Mouse (Mus musculus) cerebellum, adult 18-20 months (tissue): ENCODE results near the gene Gdpd4.

Experiments used
- DNase-seq, 2 experiments: peaks; one replicate each; pipeline ENCODE4 v3.0.0; 2021

Gene Gdpd4

GRCm38 (mm10) chr7:97919742-97920141 lies at the start of gene Gdpd4:
Gdpd4 (plus strand) TSS chr7:97919955.
- DNase-seq, result no peak

GRCm38 (mm10) chr7:97872396-97872795 lies 47.4 kb upstream of the Gdpd4 start:
- peak in 1 of 2 experiments; percentile 34 for DNase-seq

GRCm38 (mm10) chr7:97873317-97873716 lies 46.4 kb upstream of the Gdpd4 start:
- peak; percentile 45 to 69 for DNase-seq

GRCm38 (mm10) chr7:97877846-97878538 lies 41.8 kb upstream of the Gdpd4 start:
- no peak for DNase-seq

GRCm38 (mm10) chr7:97911646-97912045 lies 8.1 kb upstream of the Gdpd4 start:
- no peak for DNase-seq

GRCm38 (mm10) chr7:97914833-97915516 lies 4.8 kb upstream of the Gdpd4 start:
- peak; percentile 26 to 42 for DNase-seq

- no peak for DNase-seq
Measured at GRCm38 (mm10) chr7:97925819-97926218, 6.1 kb downstream of the Gdpd4 start.

- DNase-seq, result no peak
Measured at GRCm38 (mm10) chr7:97926978-97927377, 7.2 kb downstream of the Gdpd4 start.

- no peak for DNase-seq
Measured at GRCm38 (mm10) chr7:97944485-97944884, 24.7 kb downstream of the Gdpd4 start.

- DNase-seq, result no peak
Measured at GRCm38 (mm10) chr7:97972486-97972885, 52.7 kb downstream of the Gdpd4 start.

GRCm38 (mm10) chr7:97977463-97977862 lies 57.7 kb downstream of the Gdpd4 start:
- DNase-seq, result peak; percentile 30 to 46

GRCm38 (mm10) chr7:97984108-97984834 lies 64.5 kb downstream of the Gdpd4 start:
- DNase-seq, result peak in 1 of 2 experiments; percentile 13

GRCm38 (mm10) chr7:98002617-98003016 lies 82.9 kb downstream of the Gdpd4 start:
- no peak for DNase-seq

- no peak for DNase-seq
Measured at GRCm38 (mm10) chr7:98048101-98048824, 128.5 kb downstream of the Gdpd4 start.

GRCm38 (mm10) chr7:98051980-98052379 lies 132.2 kb downstream of the Gdpd4 start:
- peak; percentile 49 to 50 for DNase-seq

GRCm38 (mm10) chr7:98054461-98054860 lies 134.7 kb downstream of the Gdpd4 start:
- no peak for DNase-seq

GRCm38 (mm10) chr7:98054942-98055341 lies 135.2 kb downstream of the Gdpd4 start:
- no peak for DNase-seq

GRCm38 (mm10) chr7:98066229-98066628 lies 146.5 kb downstream of the Gdpd4 start:
- DNase-seq, result no peak

- DNase-seq, result peak; percentile 84 to 89
Measured at GRCm38 (mm10) chr7:98071620-98072019, 151.9 kb downstream of the Gdpd4 start.

GRCm38 (mm10) chr7:98077453-98077852 lies 157.7 kb downstream of the Gdpd4 start:
- no peak for DNase-seq

- no peak for DNase-seq
Measured at GRCm38 (mm10) chr7:98082376-98082775, 162.6 kb downstream of the Gdpd4 start.

GRCm38 (mm10) chr7:98084541-98085293 lies 165.0 kb downstream of the Gdpd4 start:
- DNase-seq, result no peak
